Mouse (Mus musculus) C2C12 (cell line): ENCODE results near the gene Crip2.

Source experiments
- CEBPB ChIP-seq: IDR thresholded peaks from one replicate; pipeline ENCODE4 v1.6.1; 2011; ENCODE audit warnings: low read depth, mild to moderate bottlenecking, control low read depth, moderate library complexity
- CTCF ChIP-seq: IDR thresholded peaks from one replicate; pipeline ENCODE4 v1.5.1; 2011; ENCODE audit not compliant: control insufficient read depth, insufficient read depth, insufficient read length
- MYOG ChIP-seq: IDR thresholded peaks from one replicate; pipeline ENCODE4 v1.6.1; 2011; ENCODE audit not compliant: control insufficient read depth, insufficient read length; ENCODE audit errors: extremely low read depth

GRCm38 (mm10) chr12:113097749-113098281 lies 42.2 kb upstream of the Crip2 start, which contains the start of gene Mta1:
- TF ChIP-seq CTCF (no peak), CEBPB (no peak), MYOG (no peak)
